Mouse (Mus musculus) WW6 (cell line): ENCODE results near the gene Slc5a5.

Experiments used
- DNase-seq: peaks from one replicate; pipeline ENCODE4 v3.0.0-alpha.2; 2013; ENCODE audit warnings: low read depth, low spot score

The Slc5a5 gene

DNA sequence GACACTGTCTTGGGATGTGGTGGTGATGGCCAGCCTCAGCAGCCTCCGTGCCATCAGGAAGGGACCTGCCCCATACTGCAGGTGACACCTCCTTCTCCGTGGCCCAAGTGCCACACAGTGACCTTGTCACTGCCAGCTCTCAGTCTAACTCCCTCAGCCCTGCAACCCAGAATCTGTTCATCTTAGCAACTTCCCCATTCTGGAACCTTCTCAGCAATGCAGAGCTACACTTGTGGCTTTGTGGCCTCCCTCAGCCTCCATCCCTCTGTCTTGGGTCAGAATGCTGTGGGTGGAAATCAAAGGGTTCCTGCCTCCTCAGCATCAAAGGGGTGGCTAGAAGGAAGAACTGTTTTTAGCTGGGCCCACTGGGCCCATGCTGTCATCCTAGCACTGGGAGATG is 38.7 kb downstream of the Slc5a5 start:
- DNase-seq: no peak

DNA sequence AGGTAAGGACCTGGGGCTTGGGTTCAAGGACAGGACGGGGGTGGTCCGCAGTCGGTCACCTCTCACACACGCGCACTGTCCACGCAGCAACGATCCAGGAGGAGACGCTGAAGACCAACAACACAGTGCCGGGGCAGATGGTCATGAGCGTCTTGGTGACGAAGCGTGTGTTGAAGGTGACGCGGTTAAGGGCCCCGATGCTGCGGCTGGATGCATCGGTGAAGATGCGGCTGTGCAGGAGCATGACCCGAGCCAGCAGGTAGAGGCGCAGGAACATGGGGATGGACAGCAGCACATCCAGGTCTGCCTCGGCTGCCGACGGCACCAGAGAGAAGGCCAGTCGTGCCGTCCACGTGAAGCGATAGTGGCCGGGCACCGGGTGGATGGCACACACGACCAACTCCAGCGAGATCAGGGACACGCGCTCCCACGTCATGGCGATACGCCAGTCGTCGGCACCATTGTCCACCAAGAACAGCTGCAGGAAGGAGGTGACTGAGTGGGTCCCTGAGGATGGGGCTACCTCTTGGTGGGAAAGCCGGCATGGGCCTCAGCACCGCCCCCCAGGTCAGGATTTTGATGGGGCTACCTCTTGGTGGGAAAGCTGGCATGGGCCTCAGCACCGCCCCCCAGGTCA is 39.8 kb downstream of the Slc5a5 start:
- DNase-seq: no peak

DNA sequence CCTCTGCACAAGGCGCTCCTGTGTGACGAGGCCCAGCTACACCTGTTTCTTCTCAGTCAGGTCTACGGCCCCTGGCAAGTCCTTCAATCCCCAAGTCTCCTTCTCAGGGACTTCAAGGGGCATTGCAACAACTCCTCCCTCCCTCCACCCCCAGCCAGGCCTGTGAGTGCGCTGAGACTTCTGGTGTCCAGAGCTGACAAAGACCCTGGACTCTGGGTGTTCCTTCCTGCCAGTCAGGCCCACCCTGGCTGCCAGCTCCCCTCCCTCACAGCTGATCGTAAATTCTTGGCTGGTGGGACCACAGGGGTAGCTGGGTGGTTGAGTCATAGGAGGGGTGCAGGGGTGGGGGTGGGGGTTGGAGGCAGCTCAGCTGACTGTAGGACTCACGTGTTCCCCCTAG is 40.7 kb downstream of the Slc5a5 start:
- DNase-seq: no peak

DNA sequence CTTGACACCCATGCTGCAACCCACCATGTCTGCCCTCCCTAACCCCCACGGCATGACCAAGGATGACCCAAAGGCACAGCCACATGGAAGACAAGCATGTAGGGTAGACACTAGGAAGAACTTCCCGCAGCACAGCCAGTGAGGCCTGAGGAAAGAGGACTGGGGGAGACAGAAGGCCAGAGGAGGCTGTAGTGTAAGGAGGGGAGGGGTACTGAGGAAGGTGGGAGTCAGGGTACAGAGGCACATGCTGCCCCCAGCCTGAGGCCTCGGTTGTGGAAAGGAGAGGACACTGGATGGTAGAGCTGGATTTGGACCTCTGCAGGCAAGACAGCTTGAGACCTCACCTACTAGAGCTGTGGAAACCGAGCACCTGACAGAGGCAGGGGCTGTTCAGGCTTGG is 41.6 kb downstream of the Slc5a5 start:
- no peak for DNase-seq

DNA sequence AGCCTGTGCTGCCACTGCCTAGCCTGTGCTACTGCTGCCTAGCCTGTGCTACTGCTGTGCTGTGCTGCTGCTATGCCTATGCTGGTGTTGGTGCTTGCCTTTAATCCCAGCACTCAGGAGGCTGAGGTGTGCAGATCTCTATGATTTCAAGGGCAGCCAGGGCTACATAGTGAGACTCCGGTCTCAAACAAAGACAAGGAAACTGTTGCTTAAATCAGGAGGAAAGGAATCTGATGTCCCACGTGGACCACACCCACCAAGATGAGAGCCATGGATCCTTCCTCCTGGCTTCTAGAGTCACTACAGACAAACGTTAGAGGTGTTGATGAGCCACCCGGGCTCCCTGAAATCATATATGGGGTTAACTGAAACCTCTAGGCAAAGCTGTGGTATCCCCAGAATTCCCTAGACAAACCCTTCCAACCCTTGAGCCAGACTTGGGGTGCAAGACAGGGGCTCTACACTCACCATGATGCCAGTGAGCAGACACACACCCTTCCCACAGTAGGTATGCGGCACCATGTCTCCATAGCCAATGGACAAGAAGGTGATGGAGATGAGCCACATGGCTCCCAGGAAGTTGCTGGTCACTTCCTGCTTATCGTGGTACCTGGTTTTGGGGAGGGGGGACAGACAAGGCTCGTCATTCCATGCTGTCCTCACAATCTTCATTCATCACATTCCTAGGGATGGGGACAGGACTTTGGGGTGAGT is 42.3 kb downstream of the Slc5a5 start:
- DNase-seq: no peak

DNA sequence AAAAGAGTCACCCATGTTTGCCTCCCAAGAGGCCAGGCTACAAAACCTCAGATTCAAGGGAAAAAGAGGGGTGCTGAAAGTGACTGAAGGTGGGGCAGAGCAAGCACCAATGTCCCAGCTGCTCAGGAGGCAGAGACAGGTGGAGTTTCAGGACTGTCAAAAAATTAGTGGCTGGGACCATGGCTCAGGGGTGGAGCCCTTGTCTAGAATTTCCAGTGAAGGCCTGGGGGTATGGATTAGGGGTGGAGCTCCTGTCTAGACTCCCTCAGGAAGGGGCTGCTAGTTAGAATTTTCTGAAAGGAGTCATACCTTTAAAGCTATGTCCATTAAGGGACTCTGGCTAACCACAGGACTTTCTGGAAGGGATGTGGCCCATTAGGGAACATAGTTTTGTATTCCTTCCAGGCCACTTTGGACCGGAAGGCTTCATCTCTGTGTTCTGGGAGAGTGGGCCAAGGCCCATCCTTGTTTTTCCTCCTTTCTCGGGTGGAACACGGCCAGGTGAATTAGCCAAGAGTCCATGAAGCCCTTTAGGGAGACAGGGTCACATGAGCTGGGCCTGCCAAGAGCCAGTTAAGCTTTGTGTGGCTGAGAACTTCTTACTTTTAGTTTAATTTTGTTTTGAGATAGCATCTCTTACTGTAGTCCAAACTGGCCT is 43.1 kb downstream of the Slc5a5 start:
- DNase-seq: no peak

DNA sequence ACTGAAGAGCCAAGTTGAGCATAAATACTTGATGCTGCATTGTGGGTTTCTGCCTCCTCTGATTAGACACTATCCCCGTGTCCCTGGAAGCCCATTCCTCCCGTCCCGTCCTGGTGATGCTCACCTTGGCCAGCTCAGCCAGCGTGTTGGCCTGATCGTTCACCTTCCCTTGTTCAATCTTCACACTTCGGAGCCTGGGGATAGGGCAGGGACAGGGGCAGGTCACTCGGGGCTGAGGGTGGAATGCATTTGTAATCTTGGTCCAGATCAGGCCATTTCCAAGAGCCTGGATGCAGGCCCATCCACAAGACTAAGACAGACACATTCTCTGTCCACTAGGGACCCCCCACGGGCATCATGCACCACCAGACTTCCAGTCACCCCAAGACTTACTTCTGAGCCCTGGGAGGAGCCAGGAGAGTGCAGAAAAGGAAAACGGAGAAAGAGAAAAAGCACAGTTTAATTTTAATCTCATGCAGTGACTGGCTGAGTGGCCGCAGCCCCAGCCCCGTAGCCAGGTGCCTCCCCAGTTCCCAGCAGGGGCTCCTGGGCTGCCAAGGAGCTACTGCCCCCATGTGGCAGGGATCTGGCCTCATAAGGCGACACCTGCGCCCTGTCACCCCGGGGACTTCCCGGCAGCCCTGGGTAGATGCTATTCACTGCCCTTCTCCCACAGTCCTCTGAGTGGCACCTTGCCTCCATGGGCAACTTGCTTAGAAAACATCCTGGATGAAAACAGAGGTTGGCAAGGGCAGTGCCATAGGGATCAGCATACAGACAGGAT is 46.0 kb downstream of the Slc5a5 start:
- no peak for DNase-seq

DNA sequence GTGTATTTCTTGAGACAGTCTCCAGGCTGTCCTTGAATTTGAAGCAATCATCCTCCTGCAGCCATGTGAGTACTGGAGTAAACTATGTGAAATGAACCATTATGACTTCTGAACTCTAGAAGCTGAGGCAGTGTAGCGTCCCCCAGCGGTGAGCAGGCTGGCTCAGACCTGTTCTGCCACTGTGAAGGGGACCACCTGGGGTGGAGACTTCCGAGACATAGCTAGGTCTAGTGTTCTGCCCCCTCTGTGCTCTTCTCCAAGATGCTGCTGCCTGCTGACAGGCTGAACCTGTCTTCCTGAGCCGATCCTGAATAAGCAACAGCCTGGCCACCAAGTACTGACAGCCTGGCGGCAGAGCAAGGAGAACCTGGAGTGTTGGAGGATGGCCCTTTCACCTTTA is 47.4 kb downstream of the Slc5a5 start:
- DNase-seq: no peak

DNA sequence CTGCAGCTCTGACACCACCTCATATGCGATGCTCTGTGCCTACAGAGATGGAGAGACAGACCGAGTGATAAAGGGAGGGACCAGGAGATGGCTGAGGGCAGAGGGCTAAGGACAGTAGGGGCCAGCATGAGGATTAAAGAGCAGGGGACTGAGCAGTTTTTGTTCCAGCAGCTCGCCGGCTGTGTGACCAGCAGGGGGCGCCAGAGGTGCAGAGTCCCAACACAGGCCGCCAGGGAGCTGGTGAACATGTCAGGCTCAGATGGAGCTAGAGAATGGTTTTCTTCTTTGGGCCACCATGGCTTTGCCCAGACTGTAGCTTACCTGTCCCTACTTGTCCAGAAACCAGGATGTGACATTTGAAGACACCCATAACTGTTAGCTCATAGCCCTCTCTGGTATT is 48.0 kb downstream of the Slc5a5 start:
- DNase-seq: no peak

DNA sequence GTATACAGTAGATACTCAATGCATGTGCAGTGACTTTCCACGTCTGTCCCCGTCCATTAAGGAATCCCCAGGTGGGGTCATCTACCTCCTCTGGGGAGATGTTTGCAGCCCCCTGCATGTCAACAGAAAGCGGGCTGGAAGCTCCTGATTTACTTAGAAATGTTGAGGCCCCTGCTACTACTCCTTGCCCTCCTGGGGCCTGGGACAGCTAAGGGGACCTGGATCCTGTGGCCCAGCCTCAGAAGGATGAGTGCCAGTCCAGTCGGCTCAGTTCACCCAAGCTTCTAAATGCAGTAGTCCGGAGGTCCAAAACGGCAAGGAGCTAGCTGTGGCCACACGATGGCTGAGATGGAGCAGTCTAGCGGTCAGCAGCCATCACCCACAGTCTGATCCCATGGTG is 48.6 kb downstream of the Slc5a5 start:
- DNase-seq: no peak

DNA sequence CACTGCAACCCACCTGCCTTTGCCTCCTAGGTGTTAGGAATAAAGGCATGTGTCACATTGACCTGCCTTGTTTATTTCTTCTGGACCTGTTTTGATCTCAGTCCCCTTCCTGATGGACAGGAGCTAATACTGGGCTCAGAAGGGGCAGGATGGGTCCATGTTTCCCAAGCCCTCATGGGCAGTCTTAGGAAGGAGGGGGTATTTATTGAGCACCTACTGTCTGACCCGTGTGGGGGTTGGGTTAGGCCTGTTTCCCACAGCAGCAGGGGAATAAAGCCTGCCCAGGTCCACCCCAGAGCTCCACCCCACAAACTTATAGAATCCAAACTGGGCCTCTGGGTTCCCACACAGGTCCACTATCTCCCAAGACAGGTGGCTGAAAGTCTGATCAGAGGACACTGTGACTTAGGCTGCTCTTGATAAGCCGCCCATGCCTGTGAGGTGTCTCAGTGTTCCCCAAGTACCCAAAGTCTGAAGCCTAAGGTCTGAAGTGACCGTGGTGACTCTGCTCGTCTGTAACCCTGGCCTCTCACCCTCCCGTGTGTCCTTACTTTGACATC is 49.3 kb downstream of the Slc5a5 start:
- DNase-seq: no peak

DNA sequence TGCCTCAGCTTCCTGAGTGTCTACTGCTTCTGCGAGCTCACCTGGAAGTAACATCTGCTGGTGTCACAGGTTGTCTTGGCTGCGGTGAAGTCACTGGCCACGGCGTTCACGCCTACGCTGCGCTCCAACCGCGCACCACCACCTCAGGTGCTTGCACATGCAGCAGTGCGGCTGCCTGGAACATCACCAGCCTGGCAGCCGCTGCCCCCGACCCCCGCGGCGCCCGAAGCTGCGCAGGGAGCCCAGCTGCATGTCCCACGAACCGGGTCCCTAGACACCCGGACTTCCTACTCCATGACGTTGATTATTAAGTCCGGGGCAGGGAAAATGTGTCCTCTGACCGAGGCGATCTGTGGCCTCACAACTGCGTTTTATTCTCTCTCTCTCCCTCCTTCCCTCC is 50.1 kb downstream of the Slc5a5 start:
- DNase-seq: no peak

DNA sequence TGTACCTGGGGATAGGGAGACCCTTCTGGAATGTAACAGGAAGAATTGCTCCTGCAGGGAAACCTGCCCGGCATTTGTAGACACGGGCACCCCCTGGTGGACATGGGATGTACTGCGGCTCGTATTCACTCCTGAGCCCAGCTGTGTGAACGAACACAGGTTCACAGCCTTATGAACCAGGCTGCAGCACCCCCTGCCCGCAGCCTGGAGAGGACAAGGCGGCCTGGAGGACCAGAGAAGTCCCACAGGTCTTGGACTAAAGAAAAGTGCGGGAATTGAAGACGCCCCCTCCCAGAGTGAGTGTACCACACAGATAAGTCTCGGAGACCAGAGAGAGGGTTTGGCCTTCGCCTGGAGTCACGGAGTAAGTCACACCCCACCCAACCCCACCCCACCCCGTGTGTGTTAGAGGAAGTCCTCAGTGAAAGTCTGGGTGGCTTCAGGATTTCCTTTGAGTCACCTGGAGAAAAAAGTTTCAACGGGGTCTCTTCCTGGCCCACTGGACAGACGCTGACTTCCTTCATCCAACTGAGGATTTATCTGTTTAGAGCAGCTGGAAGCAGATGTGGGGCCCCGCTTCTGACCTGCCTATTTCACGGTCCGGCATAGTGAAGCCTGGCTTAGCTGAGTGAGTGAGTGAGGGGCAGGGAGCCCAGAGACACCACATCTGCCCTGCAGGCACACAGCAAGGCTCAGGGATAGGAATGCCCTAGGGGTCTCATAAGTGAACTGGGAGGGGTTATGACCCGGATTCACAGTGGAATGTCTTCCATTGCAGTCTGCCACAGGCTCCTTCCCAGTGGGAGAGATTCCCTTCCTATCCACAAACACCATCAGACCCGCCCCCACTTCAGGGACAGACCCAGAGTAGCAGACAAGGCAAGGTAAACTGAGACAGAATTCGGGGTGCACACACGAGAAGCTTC is 51.1 kb downstream of the Slc5a5 start:
- peak; percentile 89 for DNase-seq

DNA sequence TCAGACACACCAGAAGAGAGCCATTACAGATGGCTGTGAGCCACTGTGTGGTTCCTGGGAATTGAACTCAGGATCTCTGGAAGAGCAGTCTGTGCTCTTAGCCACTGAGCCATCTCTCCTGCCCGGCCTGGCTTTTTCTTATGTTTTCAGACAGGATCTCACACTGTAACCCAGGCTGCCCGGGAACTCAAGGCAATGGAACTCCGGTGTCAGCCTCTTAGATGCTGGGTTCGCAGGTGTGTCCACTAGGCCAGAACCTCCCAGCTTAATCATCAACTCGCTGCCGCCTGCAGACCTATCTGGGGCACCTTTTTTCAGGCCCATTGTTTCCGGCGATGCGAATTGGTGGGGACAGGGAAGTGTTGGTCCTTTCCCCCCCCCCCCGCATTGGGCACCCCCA is 52.0 kb downstream of the Slc5a5 start:
- DNase-seq: no peak

DNA sequence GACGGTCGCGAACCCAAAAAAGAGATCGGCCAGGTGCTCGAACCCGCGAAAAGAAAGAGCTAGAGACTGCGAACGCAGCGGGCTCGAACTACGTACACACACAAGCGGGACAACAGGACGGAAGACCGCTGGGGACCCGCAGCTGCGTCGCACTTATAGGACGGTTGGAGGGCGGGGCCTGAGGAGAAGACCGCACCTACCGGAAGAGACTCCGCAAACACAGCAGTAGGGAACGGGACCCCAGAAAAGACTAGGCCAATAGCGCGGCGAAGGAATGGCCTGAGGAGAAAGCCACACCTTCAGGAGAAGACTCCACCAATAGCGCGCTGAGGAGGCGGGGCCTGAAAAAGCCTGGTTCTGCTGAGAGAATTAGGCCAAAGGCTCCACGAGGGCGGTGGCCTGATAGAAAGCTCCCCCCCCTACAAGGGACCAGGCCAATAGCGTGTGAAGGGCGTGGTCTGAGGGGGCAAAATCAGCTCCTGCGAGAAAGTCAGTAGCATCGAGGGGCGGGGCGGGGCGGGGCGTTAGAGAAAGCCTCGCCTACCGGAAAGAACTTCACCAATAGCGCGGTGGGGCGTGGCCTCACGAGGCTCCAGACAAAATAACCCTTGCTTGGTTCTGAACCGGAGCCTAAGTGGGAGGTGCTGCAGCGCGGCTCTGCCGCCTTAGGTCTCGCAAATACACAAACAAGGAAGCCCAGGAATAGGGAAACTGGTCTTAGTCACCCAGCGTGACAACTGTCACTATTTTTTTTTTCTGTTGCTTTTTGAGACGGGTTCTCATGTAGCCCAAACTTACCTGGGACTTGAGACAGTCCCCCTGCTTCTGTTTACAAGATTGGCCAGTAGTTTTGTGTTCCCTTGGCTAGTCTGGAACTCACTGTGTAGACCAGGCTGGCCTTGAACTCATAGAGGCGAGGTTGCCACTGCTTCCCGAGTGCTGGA is 52.9 kb downstream of the Slc5a5 start, which contains the start of gene Arrdc2:
TSS of gene Arrdc2 (minus strand) at position 313 of the 944 bp plus-strand sequence.
- DNase-seq: peak; percentile 100

DNA sequence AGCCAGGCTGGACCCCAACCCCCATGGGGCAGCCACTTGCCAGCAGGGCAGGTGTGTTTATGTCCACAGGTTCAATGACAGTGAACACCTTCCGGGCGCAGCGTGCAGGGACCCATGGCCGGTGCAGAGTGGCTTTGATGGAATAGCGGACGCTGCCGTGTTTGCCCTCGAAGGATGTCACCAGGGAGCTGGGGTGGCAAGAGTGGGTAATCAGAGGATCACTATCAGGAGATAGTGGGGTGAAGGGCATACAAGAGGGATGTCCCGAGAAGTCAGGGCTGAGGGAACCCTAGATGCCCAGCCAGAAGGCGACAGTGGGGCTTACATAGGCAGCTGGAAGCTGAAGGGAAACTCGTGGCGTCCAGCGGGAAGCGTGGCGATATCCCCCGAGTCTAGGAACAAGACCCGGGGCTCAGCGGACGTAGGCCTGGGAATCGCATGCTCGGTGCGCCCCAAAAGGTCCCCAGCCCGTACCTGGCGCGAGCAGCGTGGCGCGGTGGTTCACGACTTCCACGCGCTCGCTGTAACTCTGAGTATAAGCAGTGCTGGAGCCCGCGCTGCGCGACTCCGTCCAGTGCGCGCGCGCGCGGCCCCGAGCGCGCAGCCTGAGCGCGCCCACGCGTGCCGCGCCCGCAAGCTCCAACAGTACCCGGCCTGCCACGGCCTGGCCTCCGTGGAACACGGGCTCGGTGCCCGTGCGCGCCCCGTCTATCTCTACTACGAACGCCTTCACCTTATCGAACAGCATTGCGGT is 53.7 kb downstream of the Slc5a5 start:
- DNase-seq: no peak

DNA sequence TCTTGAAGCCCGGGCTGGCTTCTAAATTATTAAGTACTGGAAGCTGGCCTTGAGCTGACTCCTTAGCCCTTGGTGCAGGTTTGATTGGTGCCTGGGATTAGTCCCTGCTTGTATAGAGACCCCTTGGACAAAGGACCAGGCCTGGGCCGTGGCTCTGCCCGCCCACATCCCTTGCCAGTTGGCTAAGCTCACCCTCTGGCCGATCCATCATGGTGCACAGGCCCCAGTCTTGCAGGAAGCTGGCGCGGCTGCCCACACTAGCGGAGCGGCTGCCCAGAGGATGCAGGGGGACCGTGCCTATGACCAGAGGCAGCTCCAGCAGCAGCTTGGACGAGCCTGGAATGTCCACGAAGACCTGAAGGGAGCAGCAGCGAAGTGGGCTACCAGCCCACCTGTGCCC is 55.9 kb downstream of the Slc5a5 start:
- DNase-seq: no peak

DNA sequence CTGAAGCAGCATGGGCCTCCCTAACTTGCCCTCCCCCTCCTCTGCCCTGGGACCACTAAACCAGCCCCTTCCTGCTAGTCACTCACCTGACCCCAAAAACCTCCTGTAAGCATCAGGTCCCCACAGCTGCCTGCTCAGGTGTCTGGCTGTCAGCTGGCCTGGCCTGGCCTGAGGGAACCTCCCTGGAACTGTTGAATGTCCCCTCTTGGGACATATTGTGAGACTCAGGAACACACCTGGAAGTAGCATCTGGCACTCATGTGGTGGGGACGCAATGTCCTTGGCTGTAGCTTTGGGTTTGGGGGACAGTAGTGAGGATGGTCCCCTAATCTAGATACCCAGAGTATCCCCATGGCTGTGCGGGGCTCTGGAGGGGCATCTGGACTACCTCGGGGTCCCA is 58.5 kb downstream of the Slc5a5 start:
- no peak for DNase-seq

DNA sequence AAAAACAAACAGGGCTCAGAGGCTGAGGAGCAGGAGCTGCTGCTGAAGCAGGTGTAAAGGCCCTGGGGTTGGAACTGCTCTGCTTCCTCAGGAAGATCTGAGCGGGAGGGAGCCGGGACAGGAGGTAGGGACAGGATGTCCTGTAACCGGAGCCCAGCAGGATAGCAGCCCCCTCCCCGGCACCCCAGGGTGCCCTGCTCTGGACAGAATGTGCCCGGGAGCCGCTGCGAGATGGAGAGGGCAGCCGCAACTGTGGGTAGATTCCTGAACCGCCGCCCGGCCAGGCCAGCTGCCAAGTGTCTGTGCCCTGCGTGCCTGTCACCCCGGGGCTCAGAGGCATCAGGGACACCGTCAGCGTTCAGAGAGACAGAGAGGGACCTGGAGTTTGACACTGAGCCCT is 59.0 kb downstream of the Slc5a5 start:
- no peak for DNase-seq
